Mouse (Mus musculus): Measurements from ENCODE around the gene Tyr.
"Not testable (repeated sequence)": the region's sequence is repeated elsewhere in the genome, so short reads cannot be mapped to it uniquely, and the experiment has no call there.

Tyr gene

DNA sequence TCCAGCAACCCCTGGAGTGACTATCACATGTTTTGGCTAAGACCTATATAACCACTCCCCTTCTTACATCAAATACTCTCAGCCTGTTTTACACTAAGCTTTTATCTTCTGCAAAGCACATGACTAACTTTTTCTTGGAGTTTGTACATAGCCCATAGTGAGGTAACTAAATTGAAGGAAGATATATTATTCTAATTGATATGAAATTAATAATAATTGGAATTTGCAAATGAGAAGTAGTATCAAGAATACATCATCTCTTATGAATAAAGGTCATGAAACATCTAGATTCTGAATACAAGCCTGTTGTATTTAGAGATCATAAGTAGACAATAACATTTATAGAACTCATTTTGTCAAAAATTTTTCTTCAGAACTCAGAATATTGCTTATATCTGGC is at the start of gene Tyr:
Gene Tyr (minus strand): TSS at position 101 of the 400 bp plus-strand sequence.
- no peak for DNase-seq

DNA sequence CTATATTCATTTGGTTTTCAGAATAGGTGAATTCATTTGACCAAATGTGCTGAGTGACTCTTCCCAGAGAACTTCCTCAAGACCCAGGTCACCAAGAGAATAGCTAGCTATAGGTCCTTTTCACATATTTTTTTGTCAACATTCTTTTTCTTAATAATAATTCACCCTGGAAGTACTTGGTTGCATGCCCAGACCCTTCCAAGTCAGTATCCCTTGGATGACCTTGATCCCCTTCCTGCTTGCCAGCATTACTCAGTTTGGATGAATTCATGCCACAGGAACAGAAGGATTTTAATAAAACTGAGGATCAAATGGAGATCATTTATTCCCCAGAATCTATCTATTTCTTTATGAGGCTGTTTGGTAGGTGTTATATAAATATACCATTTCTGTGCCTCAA is 45.7 kb upstream of the Tyr start:
- no peak for DNase-seq

DNA sequence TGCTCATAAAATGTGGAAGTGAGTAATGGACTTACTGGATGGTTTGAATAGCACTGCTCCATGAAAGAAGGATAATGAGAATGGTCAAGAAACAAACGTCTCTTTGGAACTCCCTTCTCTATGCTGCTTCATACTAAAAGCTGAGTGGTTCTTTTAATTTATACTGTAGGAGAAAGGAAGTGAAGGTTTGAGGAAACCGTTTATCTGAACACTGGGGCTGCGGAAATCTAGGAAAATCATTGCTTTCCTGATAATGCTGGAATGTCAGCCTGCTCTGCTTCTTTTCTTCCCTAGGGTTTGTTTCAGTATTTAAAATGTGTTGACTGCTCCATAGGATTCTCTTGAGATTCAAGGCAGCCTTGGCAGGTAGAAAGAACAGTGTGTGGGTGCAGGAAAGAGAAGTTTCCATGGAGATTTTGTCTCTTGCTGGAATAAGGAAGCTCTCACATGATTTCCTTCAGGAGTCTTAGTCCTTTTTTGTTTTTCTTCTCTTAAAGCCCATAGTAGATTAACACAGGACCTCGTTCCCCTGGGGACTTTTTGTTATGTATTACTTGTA is 891 bp upstream of the Tyr start:
- DNase-seq, result no peak

DNA sequence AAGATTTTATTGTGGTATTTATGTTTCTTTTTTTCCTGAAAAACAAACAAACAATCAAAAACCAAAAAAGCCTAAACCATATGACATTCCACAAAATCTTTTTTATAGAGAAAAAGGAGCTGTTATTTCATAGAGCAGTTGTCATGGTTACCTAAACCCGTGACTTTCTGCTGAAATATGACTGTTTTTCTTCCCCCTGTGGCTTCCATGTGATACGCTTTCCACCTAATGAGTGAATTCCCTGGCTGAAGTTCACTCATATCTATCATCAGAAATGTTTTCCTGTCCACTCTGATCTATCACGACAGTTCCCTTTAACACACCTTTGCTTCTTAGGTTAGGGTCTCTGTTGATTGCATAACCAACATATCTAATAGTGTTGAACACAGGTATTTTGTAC is 5.3 kb downstream of the Tyr start:
- no peak for DNase-seq

DNA sequence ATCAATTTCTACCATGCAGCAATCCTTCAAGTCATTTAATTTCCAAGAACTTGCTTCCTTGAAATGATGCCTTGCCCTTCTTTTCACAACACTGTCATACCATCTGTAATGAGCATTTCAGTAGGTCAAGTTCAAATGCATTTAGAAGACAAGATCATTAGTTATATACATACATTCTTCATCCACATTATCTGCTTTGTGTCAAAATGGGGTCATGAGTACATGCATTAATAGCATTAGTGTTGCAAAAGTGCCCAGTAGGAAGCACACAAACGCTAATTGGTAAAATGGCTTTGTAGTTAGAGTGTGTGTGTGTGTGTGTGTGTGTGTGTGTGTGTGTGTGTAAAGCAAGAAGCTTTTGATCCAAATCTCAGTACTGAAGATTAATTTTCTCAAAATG is 80.0 kb downstream of the Tyr start:
- DNase-seq, result no peak

DNA sequence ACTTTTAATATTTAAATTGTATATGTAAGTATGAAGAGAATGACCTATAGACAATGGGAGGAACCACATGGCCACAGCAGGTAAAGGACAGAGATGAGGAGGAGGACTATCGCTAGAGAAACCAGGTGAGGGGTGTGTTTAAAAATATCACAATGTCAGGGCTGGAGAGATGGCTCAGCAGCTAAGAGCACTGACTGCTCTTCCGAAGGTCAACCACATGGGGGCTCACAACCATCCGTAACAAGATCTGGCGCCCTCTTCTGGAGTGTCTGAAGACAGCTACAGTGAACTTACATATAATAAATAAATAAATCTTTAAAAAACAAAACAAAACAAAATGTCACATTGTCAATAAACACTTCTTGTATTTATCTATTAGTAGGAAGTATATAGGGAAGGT is 81.9 kb downstream of the Tyr start:
- DNase-seq, result not testable (repeated sequence)

DNA sequence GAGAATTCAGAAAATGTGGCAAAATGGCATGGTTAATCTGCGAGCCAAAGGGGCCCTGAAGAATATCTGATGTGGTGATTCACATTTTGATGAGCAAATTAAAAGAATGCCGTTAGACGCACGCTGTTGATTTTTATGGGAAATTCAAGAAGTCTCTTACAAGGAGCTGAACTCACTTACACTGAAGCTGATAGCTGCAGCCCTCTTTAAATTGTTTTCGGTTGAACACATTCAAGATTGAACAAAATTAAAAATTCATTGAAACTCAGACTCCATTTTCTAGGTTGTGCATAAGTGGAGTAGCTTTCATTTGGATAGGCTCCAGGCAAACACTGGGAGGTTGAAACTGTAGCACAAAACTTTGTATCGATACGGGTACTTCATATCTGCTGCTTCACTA is 96.3 kb downstream of the Tyr start:
- DNase-seq, result no peak

DNA sequence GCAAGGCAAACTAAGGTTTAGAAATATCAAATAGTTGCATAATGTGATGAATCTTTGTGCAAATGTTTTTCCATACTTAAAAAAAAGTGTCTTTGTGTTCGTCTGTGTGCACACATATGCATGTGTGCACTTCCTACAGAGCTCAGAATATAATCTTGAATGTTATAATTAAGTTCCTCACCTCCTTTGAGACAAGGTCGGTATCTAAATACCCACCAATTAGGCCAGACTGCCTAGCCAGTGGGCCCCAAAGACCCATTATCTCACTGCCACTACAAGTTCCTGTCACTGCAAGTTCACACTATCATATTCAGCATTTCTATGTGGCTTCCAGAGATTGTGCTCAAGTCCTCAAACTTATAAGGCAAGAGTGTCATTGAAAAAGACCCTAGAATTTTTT is 118.4 kb downstream of the Tyr start:
- no peak for DNase-seq
